Mouse (Mus musculus) embryonic fibroblast, embryonic 13.5 days (primary cell): ENCODE data around the gene Rps15. TPM values are rescaled to one million over a fixed set of nuclear protein-coding genes. Genes with fewer than 3 reads are reported as not detected.

Experiments used
- H3K27ac ChIP-seq: 2 replicates; pipeline ENCODE4 v1.5.1; 2012; ENCODE audit warnings: low read length, control low read depth, inconsistent platforms; ENCODE audit not compliant: insufficient read depth
- H3K4me1 ChIP-seq: 2 replicates; pipeline ENCODE4 v1.6.1; 2011; ENCODE audit warnings: low read length; ENCODE audit not compliant: control insufficient read depth, insufficient read depth
- H3K4me3 ChIP-seq: 2 replicates; pipeline ENCODE4 v1.5.1; 2011; ENCODE audit warnings: mild to moderate bottlenecking, control low read depth, low read length; ENCODE audit not compliant: insufficient read depth
- CTCF ChIP-seq: IDR thresholded peaks from 2 replicates; pipeline ENCODE4 v1.5.1; 2011; ENCODE audit warnings: mild to moderate bottlenecking, control low read depth, low read length, moderate library complexity, borderline replicate concordance; ENCODE audit not compliant: insufficient read depth
- POLR2A ChIP-seq: IDR thresholded peaks from 2 replicates; pipeline ENCODE4 v1.6.1; 2011; ENCODE audit warnings: low read depth, mild to moderate bottlenecking, control low read depth, low read length, moderate library complexity
- polyA plus RNA-seq: library from polyadenylated mRNA; stranded (reverse); fragments of >200 nt; gene quantifications from 2 replicates; pipeline ENCODE4 v1.2.4, GENCODE M21; 2011; ENCODE audit warnings: low read depth; ENCODE audit not compliant: missing spikeins, insufficient read length

Gene Rps15
- polyA plus RNA-seq, 1 experiment = 2,493 TPM

DNA sequence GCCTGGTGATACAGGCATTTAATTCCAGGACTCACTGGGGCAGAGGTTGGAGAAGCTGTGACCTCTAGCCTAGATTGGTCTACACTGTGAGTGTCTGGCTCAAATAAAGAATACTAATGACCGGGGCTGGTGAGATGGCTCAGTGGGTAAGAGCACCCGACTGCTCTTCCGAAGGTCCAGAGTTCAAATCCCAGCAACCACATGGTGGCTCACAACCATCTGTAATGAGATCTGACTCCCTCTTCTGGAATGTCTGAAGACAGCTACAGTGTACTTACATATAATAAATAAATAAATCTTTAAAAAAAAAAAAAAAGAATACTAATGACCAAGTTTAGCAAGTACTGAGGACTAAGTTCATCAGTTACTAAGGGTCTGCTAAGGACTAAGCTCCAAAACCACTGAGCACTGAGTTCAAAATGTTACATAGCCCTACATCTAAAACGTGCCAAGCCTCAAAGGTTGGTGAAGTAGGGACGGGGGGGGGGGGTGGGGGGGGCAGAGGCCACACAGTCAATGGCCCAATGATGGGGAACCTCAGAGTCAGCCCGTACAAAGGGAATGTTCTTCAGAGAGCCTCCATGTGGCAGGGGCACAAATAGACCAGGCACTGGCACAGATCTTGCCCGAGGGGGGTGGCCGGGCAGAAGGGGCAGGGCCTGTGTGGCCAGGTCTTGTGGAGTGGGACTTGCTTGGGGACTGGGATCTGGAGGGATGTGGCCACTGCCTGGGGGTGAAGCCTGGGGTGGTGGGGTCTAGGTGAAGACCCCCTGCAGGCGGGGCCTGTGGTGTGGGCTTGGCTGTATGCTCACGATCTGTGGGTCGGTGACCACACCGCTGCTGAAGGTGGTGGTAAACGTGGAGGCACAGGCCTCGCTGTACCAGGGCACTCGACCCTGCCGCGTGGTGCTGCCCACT, 32.1 kb downstream of the Rps15 start:
- TF ChIP-seq CTCF = no peak
- no peak for TF ChIP-seq POLR2A
- H3K27ac ChIP-seq = no peak overlapping the region
- no peak overlapping the region; the same call in 1 of the 2 replicates for H3K4me3 ChIP-seq
- H3K4me1 ChIP-seq = no peaks in the 10 kb centered on the region; the same call in 1 of the 2 replicates

DNA sequence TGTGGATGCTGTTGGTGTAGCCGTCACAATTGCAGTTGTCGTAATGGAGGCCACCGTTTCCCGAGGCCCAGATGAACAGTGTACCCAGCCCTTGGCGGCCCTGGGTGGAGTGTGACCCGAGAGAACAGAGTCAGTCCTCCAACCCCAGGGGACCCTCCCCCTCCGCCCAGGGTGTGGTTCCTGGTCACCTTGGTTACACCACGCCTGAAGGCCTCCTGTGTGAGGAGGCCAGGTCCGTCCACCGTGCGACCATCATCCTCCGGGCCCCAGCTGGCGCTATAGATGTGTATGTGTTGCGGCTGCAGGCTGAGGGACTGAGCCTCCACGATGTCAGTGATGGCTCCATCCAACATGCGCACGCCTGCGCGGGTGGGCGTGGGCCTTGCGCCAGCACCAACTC, 32.8 kb downstream of the Rps15 start:
- H3K4me1 ChIP-seq = no peaks in the 10 kb centered on the region
- H3K27ac ChIP-seq = no peak overlapping the region
- TF ChIP-seq CTCF (no peak), POLR2A (no peak)
- H3K4me3 ChIP-seq = no peak overlapping the region

DNA sequence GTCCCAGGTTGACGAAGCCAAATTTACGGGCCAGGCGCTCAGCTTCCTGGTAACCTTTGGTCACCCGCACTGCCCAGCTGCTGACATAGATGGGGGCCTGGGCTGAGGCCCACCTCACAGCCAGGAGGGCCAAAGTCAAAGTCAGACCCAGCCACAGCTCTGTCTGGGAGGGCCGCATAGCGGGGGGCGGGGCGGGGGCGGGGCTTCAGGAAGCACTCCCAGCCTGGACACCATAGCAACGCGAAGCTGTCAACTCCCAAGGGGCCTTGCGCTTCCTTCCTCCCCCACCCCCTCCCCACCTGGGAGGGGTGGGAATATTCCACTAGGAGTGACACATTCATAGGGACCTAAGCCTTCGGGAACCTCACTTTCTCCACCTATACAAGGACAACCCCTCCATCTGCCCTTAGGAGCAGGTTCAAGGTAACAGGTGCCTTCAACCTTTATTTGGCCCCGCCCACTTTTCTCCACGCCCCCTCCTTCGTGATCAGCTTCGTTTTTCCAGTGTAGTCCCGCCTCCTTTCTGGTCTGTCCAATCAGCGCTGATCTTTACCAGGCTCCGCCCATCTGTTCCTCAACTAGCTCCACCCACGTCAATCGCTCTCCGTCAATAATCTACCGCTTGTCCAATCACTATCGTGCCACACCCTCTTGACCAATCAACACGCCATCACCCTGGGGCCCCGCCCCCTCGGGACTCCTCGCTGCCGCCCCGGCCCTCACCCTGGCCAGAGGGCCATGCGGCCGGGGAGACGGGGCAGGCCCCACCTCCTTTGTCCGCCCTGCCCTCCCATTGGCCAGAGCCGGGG, 37.2 kb downstream of the Rps15 start, which contains the start of the genes Pcsk4 and Reep6:
Gene Pcsk4, minus strand, starts transcription at position 226 of the 809 bp plus-strand sequence.
Gene Reep6, plus strand, starts transcription at position 681 of the 809 bp plus-strand sequence.
- Histone ChIP-seq H3K4me3 (peak within 1 kb of the TSS; percentile 31), H3K4me1 (no peaks in the 10 kb centered on the region), H3K27ac (no peak within 1 kb of the TSS)
- no peak for TF ChIP-seq CTCF
- TF ChIP-seq POLR2A = no peak

DNA sequence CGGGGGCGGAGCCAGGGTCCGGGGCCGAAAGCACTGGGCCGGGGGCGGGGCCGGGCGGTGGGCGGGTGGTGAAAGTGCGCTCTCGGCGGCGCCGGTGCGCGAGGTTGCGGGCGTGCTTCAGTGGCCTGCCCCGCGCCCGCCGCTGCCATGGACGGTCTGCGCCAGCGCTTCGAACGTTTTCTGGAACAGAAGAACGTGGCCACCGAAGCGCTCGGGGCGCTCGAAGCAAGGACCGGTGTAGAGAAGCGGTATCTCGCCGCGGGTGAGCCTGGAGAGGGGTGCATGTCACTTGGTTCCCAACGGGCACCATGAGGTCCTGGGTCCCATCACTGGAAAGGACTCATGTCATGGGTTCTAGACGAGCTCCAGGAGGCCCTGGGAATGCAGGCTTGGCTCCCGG, 37.8 kb downstream of the Rps15 start:
- TF ChIP-seq CTCF (no peak), POLR2A (peak; percentile 36; the same call in 1 of the 2 replicates)
- Histone ChIP-seq H3K4me1 (no peaks in the 10 kb centered on the region), H3K27ac (no peak overlapping the region), H3K4me3 (peak overlapping the region; percentile 31)

DNA sequence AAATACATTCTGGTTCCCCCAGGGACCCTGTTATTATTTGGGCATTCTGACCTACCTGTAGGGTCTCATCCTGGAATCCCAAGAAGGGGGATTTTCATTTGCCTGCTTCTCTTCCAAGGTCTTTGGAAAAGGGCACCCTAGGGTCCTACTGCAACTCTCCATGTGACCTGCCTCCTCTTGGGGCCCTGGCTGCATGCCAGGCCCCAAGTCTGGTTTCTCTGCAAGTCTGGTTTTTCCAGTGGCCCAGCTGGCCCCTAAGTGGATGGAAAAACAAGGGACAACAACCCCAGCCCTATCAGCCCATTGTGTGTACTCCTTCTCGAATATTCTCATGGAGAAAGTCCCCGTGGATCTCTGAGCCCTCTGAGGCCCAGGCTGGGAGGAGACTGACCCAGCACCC, 38.6 kb downstream of the Rps15 start:
- Histone ChIP-seq H3K4me1 (no peaks in the 10 kb centered on the region), H3K27ac (no peak overlapping the region), H3K4me3 (no peak overlapping the region)
- TF ChIP-seq POLR2A (no peak), CTCF (no peak)

DNA sequence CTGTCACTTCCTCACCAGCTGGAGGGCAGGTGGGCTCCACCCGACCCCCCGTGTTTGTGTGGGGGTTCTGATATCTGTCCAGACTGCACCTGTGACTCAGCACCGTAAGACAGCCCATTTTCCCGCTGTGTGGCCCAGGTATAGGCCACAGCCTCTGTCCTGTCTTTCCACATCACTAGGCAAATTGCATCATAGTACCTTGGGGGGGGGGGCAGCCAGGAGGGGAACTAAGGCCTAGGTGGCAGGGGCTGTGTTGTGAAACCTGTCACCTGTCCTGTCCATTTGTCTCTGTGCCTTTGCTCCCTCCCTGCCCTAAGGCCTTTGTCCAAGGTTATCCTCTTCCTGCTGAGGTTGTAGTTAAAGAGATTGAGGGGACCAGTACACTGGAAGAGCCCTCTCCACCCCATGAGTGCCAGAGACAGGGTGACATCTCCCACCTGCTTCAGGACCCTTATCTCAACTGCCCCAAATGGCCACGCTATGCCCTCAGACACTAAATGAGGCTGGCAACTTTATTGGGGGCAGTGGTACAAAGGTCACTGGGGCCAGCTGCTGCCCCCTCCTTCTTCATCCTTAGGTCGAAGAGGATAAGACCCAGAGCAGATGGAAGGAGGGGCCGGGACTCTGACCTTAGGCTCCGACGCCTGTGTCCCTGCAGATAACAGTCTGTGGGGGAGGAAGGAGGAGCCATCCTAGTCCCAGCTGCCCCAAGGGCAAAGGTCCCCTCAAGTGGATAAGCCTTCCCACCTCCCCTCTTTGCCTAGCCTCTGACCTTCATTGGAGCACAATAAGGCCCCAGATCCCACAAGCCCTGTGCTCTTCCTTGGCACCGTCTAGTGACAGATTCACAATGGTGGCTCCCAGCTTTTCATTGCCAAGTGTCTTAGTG, 39.6 kb downstream of the Rps15 start:
- Histone ChIP-seq H3K4me1 (no peaks in the 10 kb centered on the region), H3K27ac (no peak overlapping the region), H3K4me3 (no peak overlapping the region)
- TF ChIP-seq CTCF (no peak), POLR2A (no peak)

DNA sequence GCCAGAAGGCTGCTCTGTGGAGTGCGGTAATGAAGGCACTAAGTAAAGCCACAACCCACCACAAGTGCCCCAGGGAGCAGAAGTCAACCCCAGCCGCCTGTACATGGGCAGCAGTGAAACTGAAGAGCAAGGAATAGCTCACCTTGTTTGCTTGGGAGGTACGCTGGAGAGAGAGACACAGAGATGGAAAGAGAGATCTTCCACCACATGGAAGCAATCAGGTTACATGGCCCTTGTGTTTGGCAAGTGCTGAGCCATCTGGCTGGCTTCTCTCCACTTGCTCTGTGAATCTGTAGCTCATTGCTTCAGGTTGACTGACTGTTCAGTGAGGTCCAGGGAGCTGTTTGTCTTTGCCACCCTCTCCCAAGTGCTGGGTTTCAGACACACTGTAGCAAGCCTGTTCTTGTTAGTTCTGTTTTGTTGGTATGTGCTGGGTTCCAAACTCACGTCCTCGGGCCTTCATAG, 40.3 kb downstream of the Rps15 start:
- Histone ChIP-seq H3K4me3 (no peak overlapping the region), H3K4me1 (no peaks in the 10 kb centered on the region), H3K27ac (no peak overlapping the region)
- no peak for TF ChIP-seq CTCF
- no peak for TF ChIP-seq POLR2A

DNA sequence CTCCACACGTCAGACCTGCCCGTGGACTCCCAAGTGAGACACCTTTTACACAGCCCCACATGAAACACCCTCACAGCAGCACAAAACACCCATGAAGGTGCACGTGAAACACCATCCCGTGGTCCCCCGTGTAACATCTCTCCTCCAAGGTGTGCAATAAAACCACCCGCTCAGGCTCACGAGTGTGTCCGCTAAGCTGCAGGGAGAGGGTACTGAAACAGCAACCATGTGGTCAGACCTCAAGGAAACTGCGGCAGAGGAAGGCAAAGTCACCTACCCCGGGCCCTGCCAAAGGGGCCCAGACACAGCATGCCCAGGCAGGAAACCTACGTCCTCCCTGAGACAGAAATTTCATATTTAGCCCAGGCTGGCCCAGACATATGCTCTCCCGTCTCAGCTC, 44.0 kb downstream of the Rps15 start:
- Histone ChIP-seq H3K27ac (no peak overlapping the region), H3K4me3 (no peak overlapping the region), H3K4me1 (peaks cover 5% of the 10 kb centered on the region; the same call in 1 of the 2 replicates)
- no peak for TF ChIP-seq POLR2A
- no peak for TF ChIP-seq CTCF
